Mouse (Mus musculus) heart, embryonic 14.5 days (tissue): ENCODE results near the gene Ugt1a9. TPM values are rescaled to one million over a fixed set of nuclear protein-coding genes. Genes with fewer than 3 reads are reported as not detected.
"Not testable (repeated sequence)": the region's sequence is repeated elsewhere in the genome, so short reads cannot be mapped to it uniquely, and the experiment has no call there.

Source experiments
- ATAC-seq: fragments of 200-750 bp; cut with Nextera tagmentation; 2 replicates; pipeline ENCODE4 v1.8.0; 2017; ENCODE audit warnings: low read depth, moderate TSS enrichment; ENCODE audit not compliant: insufficient number of reproducible peaks, insufficient read depth, low FRiP score
- H3K27ac ChIP-seq, 2 experiments: fragments of 200-500 bp in 1 of 2; fragments of 300-500 bp in 1 of 2; sonication (generic) in 1 of 2; replicated peaks in 1 of 2; 2 replicates each; pipeline ENCODE4 v1.5.1; 2012 to 2014; ENCODE audit warnings: low read depth in 2 of 2, low read length in 2 of 2, control low read depth in 1 of 2, mild to moderate bottlenecking in 1 of 2, mixed read lengths in 1 of 2; ENCODE audit not compliant: control insufficient read depth in 1 of 2, insufficient read depth in 1 of 2
- H3K27me3 ChIP-seq: fragments of 300-500 bp; sonication (generic); 2 replicates; pipeline ENCODE4 v1.6.1; 2014; ENCODE audit warnings: mild to moderate bottlenecking, low read length, control low read depth; ENCODE audit not compliant: control insufficient read depth, insufficient read depth
- H3K36me3 ChIP-seq: fragments of 300-500 bp; sonication (generic); 2 replicates; pipeline ENCODE4 v1.6.1; 2014; ENCODE audit warnings: mild to moderate bottlenecking, control low read depth, low read length, mixed read lengths; ENCODE audit not compliant: control insufficient read depth, insufficient read depth
- H3K4me1 ChIP-seq, 2 experiments: fragments of 200-500 bp in 1 of 2; fragments of 300-500 bp in 1 of 2; sonication (generic) in 1 of 2; 2 replicates each; pipeline ENCODE4 v1.6.1; 2012 to 2014; ENCODE audit warnings: low read length in 2 of 2, control low read depth in 1 of 2, mixed read lengths in 1 of 2; ENCODE audit not compliant: control insufficient read depth in 2 of 2, insufficient read depth in 2 of 2
- H3K4me2 ChIP-seq: fragments of 300-500 bp; sonication (generic); 2 replicates; pipeline ENCODE4 v1.6.1; 2014; ENCODE audit warnings: mild to moderate bottlenecking, low read length
- H3K4me3 ChIP-seq, 2 experiments: fragments of 200-500 bp in 1 of 2; fragments of 300-500 bp in 1 of 2; sonication (generic) in 1 of 2; 2 replicates each; pipeline ENCODE4 v1.5.1; 2012 to 2014; ENCODE audit warnings: low read length in 2 of 2, mild to moderate bottlenecking in 2 of 2, control low read depth in 1 of 2, low read depth in 1 of 2, moderate library complexity in 1 of 2; ENCODE audit not compliant: control insufficient read depth in 1 of 2, insufficient read depth in 1 of 2
- H3K9ac ChIP-seq: fragments of 300-500 bp; sonication (generic); 2 replicates; pipeline ENCODE4 v1.6.1; 2014; ENCODE audit warnings: mild to moderate bottlenecking, low read length
- H3K9me3 ChIP-seq: fragments of 300-500 bp; sonication (generic); 2 replicates; pipeline ENCODE4 v1.6.1; 2016; ENCODE audit warnings: low read length, control low read depth; ENCODE audit not compliant: control insufficient read depth
- WGBS: fragments of 180-500 bp; shearing (Covaris S2); extraction: QIAGEN DNeasy Blood & Tissue Kit; methylation state at CpG from one replicate; pipeline ENCODE4 v1.1.7; 2014; 5-methylcytosine and 5-hydroxymethylcytosine counted together
- polyA plus RNA-seq: library from polyadenylated mRNA; unstranded; fragments of >200 nt; fragmentation: Nextera tagmentation; extraction: Ambion mirVana; gene quantifications from 2 replicates; pipeline ENCODE4 v1.2.1, GENCODE M21; 2014

Ugt1a9 gene
- polyA plus RNA-seq, 1 experiment from 2014 or later = not detected

GRCm38 (mm10) chr1:88134457-88135011, 63.9 kb downstream of the Ugt1a9 start, which contains the start of gene Ugt1a6a:
Gene Ugt1a6a, plus strand, starts transcription at chr1:88134809.
- not testable (repeated sequence) for H3K27ac ChIP-seq, ATAC-seq
- WGBS = 54% methylated on average over 5 of the region's 5 CpGs

GRCm38 (mm10) chr1:88135229-88135904, 64.8 kb downstream of the Ugt1a9 start:
- H3K36me3 ChIP-seq, H3K4me3 ChIP-seq, H3K27me3 ChIP-seq, H3K4me1 ChIP-seq, H3K27ac ChIP-seq, H3K4me2 ChIP-seq, ATAC-seq, H3K9me3 ChIP-seq, H3K9ac ChIP-seq: not testable (repeated sequence)
- WGBS = 70% methylated on average over 5 of the region's 6 CpGs

More at GRCm38 (mm10) chr1:88134457-88135011, 63.9 kb downstream of the Ugt1a9 start, which contains the start of gene Ugt1a6a:
- not testable (repeated sequence) for H3K4me3 ChIP-seq, H3K27me3 ChIP-seq, H3K4me1 ChIP-seq, H3K9me3 ChIP-seq, H3K9ac ChIP-seq, H3K4me2 ChIP-seq, H3K36me3 ChIP-seq

GRCm38 (mm10) chr1:88136646-88137045, 66.0 kb downstream of the Ugt1a9 start:
- H3K27me3 ChIP-seq = no peaks in the 10 kb centered on the region
- H3K4me1 ChIP-seq = no peaks in the 10 kb centered on the region
- no peak overlapping the region for H3K4me2 ChIP-seq
- H3K9me3 ChIP-seq = no peaks in the 10 kb centered on the region
- no peak overlapping the region for H3K27ac ChIP-seq
- no peak for ATAC-seq
- no peaks in the 10 kb centered on the region for H3K36me3 ChIP-seq
- no peak overlapping the region for H3K9ac ChIP-seq
- H3K4me3 ChIP-seq = no peak overlapping the region
- WGBS = 73% methylated on average over 2 of the region's 2 CpGs

- no peak for ATAC-seq
- Histone ChIP-seq H3K27me3 (no peaks in the 10 kb centered on the region), H3K9ac (no peak overlapping the region), H3K4me2 (no peak overlapping the region), H3K9me3 (no peaks in the 10 kb centered on the region), H3K36me3 (no peaks in the 10 kb centered on the region), H3K27ac (no peak overlapping the region), H3K4me1 (no peaks in the 10 kb centered on the region), H3K4me3 (no peak overlapping the region)
- 80% methylated on average over 3 of the region's 3 CpGs for WGBS
These were observed 66.7 kb downstream of the Ugt1a9 start for GRCm38 (mm10) chr1:88137264-88137663.

GRCm38 (mm10) chr1:88138145-88138544, 67.5 kb downstream of the Ugt1a9 start:
- WGBS = 83% methylated on average over 1 of the region's 1 CpGs
- ATAC-seq = no peak
- Histone ChIP-seq H3K27ac (no peak overlapping the region), H3K4me1 (no peaks in the 10 kb centered on the region), H3K4me2 (no peak overlapping the region), H3K36me3 (no peaks in the 10 kb centered on the region), H3K9me3 (no peaks in the 10 kb centered on the region), H3K4me3 (no peak overlapping the region), H3K9ac (no peak overlapping the region), H3K27me3 (no peaks in the 10 kb centered on the region)

GRCm38 (mm10) chr1:88140492-88140891, 69.9 kb downstream of the Ugt1a9 start:
- 52% methylated on average over 1 of the region's 1 CpGs for WGBS

GRCm38 (mm10) chr1:88143966-88144675, 73.5 kb downstream of the Ugt1a9 start:
- H3K27me3 ChIP-seq, H3K4me2 ChIP-seq, H3K27ac ChIP-seq, H3K9me3 ChIP-seq, H3K36me3 ChIP-seq, H3K4me3 ChIP-seq, H3K9ac ChIP-seq, H3K4me1 ChIP-seq, ATAC-seq: not testable (repeated sequence)
- WGBS = 1% methylated on average over 4 of the region's 5 CpGs

More at GRCm38 (mm10) chr1:88140492-88140891, 69.9 kb downstream of the Ugt1a9 start:
- H3K9ac ChIP-seq, ATAC-seq, H3K27ac ChIP-seq, H3K4me2 ChIP-seq, H3K9me3 ChIP-seq, H3K4me1 ChIP-seq, H3K27me3 ChIP-seq, H3K36me3 ChIP-seq, H3K4me3 ChIP-seq: not testable (repeated sequence)
